Mouse (Mus musculus) small intestine, adult 2 months (tissue): Measurements from ENCODE around the gene Dock10. TPM values are rescaled to one million over a fixed set of nuclear protein-coding genes. Genes with fewer than 3 reads are reported as not detected.

Source experiments
- H3K27ac ChIP-seq: fragments of 200-500 bp; 2 replicates; pipeline ENCODE4 v1.5.1; 2012; ENCODE audit warnings: low read depth, low read length, control low read depth, inconsistent platforms; ENCODE audit not compliant: insufficient read depth
- H3K27me3 ChIP-seq: fragments of 200-500 bp; 2 replicates; pipeline ENCODE4 v1.6.1; 2012; ENCODE audit warnings: mild to moderate bottlenecking, moderate library complexity, low read length, inconsistent platforms; ENCODE audit not compliant: control insufficient read depth, insufficient read depth
- H3K36me3 ChIP-seq: fragments of 200-500 bp; 2 replicates; pipeline ENCODE4 v1.6.1; 2012; ENCODE audit warnings: mild to moderate bottlenecking, low read length, control low read depth, inconsistent platforms; ENCODE audit not compliant: control insufficient read depth, insufficient read depth
- H3K4me1 ChIP-seq: fragments of 200-500 bp; 2 replicates; pipeline ENCODE4 v1.6.1; 2012; ENCODE audit warnings: low read length, inconsistent platforms, mixed read lengths; ENCODE audit not compliant: control insufficient read depth, insufficient read depth, insufficient read length
- H3K4me3 ChIP-seq: fragments of 200-500 bp; 2 replicates; pipeline ENCODE4 v1.5.1; 2012; ENCODE audit warnings: low read depth, mild to moderate bottlenecking, control low read depth, inconsistent platforms, low read length, moderate library complexity
- CTCF ChIP-seq: fragments of 200-500 bp; IDR thresholded peaks from 2 replicates; pipeline ENCODE4 v1.5.1; 2012; ENCODE audit warnings: low read depth, mild to moderate bottlenecking, control low read depth, inconsistent platforms, low read length, moderate library complexity, mixed read lengths; ENCODE audit not compliant: insufficient replicate concordance, insufficient read length; ENCODE audit errors: extremely low read depth
- POLR2A ChIP-seq: fragments of 200-500 bp; IDR thresholded peaks from 2 replicates; pipeline ENCODE4 v1.6.1; 2012; ENCODE audit warnings: low read depth, mild to moderate bottlenecking, control low read depth, inconsistent platforms, low read length, moderate library complexity
- WGBS: fragments of 180-500 bp; shearing (Covaris S2); methylation state at CpG from one replicate; pipeline ENCODE4 v1.1.7; 2018; 5-methylcytosine and 5-hydroxymethylcytosine counted together
- polyA plus RNA-seq: library from polyadenylated mRNA; depleted of rRNA; stranded (reverse); fragments of >200 nt; gene quantifications from 2 replicates; pipeline ENCODE4 v1.2.3, GENCODE M21; 2012

Dock10 gene
- polyA plus RNA-seq, 1 experiment, result 1.7 TPM

DNA sequence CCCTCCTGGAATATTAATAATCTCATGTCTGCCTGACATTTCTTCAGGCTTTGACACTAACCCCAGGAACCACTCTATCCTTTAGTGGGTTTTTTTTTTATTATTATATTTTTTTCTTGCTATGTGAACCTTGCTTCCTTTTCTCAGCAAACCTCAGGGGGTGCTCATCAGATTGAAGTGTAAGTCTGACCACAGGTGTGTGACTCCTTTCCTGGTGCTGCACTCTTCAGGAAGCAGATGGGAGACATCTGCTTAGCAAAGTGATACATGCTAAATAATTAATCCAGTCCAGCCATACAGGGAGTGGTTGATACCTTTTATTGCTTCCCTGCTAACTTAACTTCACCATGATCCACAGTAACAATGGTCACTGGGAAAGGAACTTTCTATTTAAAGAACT, 130.3 kb downstream of the Dock10 start:
- Histone ChIP-seq H3K27ac (no peak overlapping the region), H3K4me3 (no peak overlapping the region), H3K27me3 (no peaks in the 10 kb centered on the region), H3K36me3 (no peaks in the 10 kb centered on the region), H3K4me1 (no peaks in the 10 kb centered on the region)
- TF ChIP-seq CTCF (no peak), POLR2A (no peak)

DNA sequence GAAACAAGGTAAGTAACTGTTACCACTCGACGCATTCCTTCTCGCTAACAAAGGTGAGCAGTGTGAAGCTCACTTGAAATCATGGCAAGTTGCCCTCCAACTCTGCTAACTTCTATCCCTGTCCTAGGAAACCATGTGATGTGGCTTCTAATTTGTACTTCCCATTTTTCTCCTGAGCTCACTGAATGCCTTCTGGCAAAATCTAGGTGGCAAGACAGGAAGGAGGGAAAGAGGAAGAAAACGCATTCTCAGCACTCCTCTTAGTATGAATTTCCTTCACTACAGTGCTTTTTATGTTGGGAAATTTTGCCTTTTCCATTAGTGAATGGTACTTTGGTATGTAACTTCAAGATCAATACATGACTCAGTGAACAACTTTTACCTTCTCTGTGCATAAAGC, 131.5 kb downstream of the Dock10 start:
- Histone ChIP-seq H3K4me1 (no peaks in the 10 kb centered on the region), H3K4me3 (no peak overlapping the region), H3K27ac (no peak overlapping the region), H3K36me3 (no peaks in the 10 kb centered on the region), H3K27me3 (no peaks in the 10 kb centered on the region)
- 89% methylated on average over 4 of the region's 4 CpGs for WGBS
- TF ChIP-seq CTCF (no peak), POLR2A (no peak)

DNA sequence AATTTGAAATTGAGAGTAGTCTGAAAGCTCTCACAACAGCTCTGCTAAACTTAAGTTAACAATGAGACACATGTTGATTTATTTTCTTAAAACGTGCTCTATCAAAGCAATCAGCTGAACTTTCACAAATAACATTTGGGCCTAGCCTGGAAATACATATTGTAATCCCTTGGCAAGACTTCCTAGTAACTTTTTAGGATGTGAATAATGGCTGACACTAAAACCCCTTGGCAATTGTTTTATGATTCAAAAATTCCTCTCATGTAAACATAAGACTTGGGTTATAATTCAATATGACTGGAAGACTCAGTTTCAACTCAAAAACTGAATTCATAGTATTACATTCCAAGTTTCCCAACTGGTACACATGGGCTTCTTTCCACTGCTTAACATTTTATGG, 133.0 kb downstream of the Dock10 start:
- 58% methylated on average over 1 of the region's 1 CpGs for WGBS
- Histone ChIP-seq H3K4me1 (no peaks in the 10 kb centered on the region), H3K27ac (no peak overlapping the region), H3K27me3 (no peaks in the 10 kb centered on the region), H3K4me3 (no peak overlapping the region), H3K36me3 (no peaks in the 10 kb centered on the region)
- TF ChIP-seq POLR2A (no peak), CTCF (no peak)

DNA sequence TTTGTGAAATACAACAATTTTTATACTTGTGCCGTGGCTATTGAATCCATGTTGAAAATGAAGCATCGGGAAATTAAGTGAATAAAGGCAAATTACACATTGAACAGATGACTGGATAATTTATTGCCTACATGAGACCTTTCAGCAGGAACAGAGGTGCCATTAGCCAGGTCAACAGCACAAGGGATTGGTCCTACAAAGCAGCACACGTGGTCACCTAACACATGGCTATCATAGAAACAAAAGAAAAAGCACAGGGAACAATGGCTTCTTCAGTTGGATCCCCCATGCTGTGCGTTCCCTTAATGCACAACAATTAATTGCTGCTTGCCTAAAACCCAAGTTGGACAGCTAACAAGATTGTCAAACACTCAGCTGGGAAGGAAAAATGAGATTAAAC, 133.8 kb downstream of the Dock10 start:
- Histone ChIP-seq H3K27me3 (no peaks in the 10 kb centered on the region), H3K4me3 (no peak overlapping the region), H3K4me1 (no peaks in the 10 kb centered on the region), H3K36me3 (no peaks in the 10 kb centered on the region), H3K27ac (no peak overlapping the region)
- 81% methylated on average over 4 of the region's 4 CpGs for WGBS
- TF ChIP-seq POLR2A (no peak), CTCF (no peak)

DNA sequence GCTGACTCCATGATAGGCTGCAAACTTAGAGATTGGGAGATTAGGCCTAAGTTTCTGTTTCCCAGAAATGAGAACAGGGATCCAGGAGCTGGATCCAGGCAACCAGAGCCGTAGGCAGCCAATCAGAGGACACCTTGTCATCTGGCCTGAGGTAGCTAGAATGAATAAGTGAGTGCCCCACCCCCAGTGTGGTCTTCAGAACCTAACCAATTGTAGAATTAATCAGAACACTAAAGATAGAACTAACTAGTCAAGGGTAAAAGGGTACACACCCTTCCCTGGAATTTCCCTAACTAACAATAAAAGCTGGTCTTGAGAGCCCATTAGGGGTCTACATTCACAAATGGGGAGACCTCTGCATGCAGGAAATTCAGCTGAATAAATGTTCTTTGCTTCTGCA, 135.7 kb downstream of the Dock10 start:
- H3K4me1 ChIP-seq, result no peaks in the 10 kb centered on the region
- no peaks in the 10 kb centered on the region for H3K36me3 ChIP-seq
- TF ChIP-seq POLR2A, result no peak
- no peak for TF ChIP-seq CTCF
- H3K27me3 ChIP-seq, result no peaks in the 10 kb centered on the region
- H3K27ac ChIP-seq, result no peak overlapping the region
- WGBS, result 81% methylated on average over 1 of the region's 1 CpGs
- no peak overlapping the region for H3K4me3 ChIP-seq

DNA sequence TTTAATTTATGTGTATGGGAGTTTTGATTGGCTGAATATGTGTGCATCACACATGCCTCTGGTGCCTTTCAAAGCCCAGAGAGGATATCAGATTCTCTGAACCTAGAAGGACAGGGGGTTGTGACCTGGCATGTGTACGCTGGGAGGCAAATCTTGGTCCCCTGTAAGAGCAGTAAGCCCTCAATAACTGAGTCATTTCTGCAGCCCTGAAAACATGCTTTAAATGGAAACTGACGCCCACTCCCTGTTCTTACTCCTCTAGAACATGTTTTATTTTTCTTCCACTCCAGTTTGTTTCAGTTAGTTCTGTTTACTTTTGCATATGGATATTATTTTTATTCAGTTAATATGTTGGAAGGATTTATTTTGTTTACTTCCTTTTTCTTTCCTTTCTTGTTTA, 139.2 kb downstream of the Dock10 start:
- Histone ChIP-seq H3K36me3 (no peaks in the 10 kb centered on the region), H3K4me1 (no peaks in the 10 kb centered on the region), H3K4me3 (no peak overlapping the region), H3K27ac (no peak overlapping the region), H3K27me3 (no peaks in the 10 kb centered on the region)
- no peak for TF ChIP-seq CTCF
- no peak for TF ChIP-seq POLR2A
- WGBS, result 69% methylated on average over 2 of the region's 2 CpGs

DNA sequence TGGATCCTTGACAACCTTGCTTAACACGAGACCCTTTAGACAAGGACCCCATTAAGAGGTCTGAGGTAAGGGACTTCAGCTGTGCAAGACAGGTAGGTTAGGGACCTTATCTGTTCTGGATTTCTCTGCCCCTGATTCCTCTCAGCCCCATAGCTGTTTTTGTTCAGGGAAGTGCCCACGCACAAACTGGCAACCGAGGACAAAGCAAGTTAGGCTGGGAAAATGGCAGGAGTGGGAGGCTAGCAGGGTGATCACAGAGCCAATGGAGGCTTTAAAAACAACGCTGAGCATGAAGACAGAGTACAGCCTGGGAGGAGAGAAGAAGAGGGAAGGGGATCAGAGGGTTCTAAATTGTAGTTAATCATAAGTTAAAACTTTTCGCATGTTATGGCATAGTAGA, 141.7 kb downstream of the Dock10 start:
- Histone ChIP-seq H3K27ac (no peak overlapping the region), H3K4me3 (no peak overlapping the region), H3K36me3 (peaks cover 2% of the 10 kb centered on the region; the same call in 1 of the 2 replicates), H3K27me3 (no peaks in the 10 kb centered on the region), H3K4me1 (no peaks in the 10 kb centered on the region)
- WGBS, result 86% methylated on average over 5 of the region's 5 CpGs
- TF ChIP-seq POLR2A (no peak), CTCF (no peak)

DNA sequence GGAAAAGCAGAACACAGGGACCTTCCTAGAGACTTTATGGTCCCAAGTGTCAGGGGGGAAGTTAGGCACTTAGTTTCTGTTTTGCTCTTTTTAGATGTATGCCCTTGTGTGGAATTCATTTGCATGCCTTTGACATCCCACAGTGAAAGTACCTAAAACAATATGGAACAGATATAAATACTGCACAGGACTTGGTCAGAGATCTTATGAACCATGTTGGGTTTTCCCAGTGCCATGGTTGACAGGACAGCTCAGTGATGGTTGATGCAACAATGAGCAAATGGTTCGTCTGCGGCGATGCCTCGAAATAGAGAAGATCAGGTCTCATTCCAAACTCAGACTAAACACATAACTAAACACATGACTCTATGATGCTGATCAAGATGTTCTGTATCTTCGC, 143.6 kb downstream of the Dock10 start:
- no peaks in the 10 kb centered on the region for H3K27me3 ChIP-seq
- TF ChIP-seq POLR2A (no peak), CTCF (no peak)
- H3K4me3 ChIP-seq, result no peak overlapping the region
- no peak overlapping the region for H3K27ac ChIP-seq
- H3K4me1 ChIP-seq, result no peaks in the 10 kb centered on the region
- peaks cover 2% of the 10 kb centered on the region; the same call in 1 of the 2 replicates for H3K36me3 ChIP-seq
- WGBS, result 86% methylated on average over 5 of the region's 5 CpGs
